Mouse (Mus musculus) CH12.LX (cell line): ENCODE results near the gene Hps4. TPM values are rescaled to one million over a fixed set of nuclear protein-coding genes. Genes with fewer than 3 reads are reported as not detected.

Source experiments
- DNase-seq: peaks from one replicate; pipeline ENCODE4 v3.0.0-alpha.2; 2013; ENCODE audit errors: extremely low read depth
- H3K27ac ChIP-seq: 2 replicates; pipeline ENCODE4 v1.5.1; 2012; ENCODE audit warnings: low read depth, mild to moderate bottlenecking, control low read depth, moderate library complexity; ENCODE audit not compliant: insufficient read depth
- H3K27me3 ChIP-seq: replicated peaks from 2 replicates; pipeline ENCODE3; 2012; ENCODE audit warnings: inconsistent platforms
- H3K36me3 ChIP-seq, 2 experiments: replicated peaks in 1 of 2; 2 replicates each; pipeline versions ENCODE3 to v1.6.1; 2012; ENCODE audit warnings: inconsistent platforms in 1 of 2, low read length in 1 of 2, mild to moderate bottlenecking in 1 of 2, mixed read lengths in 1 of 2, moderate library complexity in 1 of 2; ENCODE audit not compliant: control insufficient read depth in 1 of 2, insufficient read depth in 1 of 2
- H3K4me1 ChIP-seq, 2 experiments: 2 replicates each; pipeline ENCODE4 v1.6.1; 2012; ENCODE audit warnings: inconsistent platforms in 1 of 2, moderate library complexity in 1 of 2; ENCODE audit not compliant: insufficient read depth in 2 of 2, control insufficient read depth in 1 of 2
- H3K4me2 ChIP-seq: 2 replicates; pipeline ENCODE4 v1.6.1; 2012; ENCODE audit warnings: low read depth, mild to moderate bottlenecking, control low read depth; ENCODE audit not compliant: poor library complexity, insufficient read depth, severe bottlenecking
- H3K4me3 ChIP-seq, 3 experiments: fragments of 150-350 bp in 1 of 3; sonication (generic) in 1 of 3; replicated peaks in 1 of 3; 2 replicates each; pipeline versions ENCODE3 to v1.5.1; 2011 to 2012; ENCODE audit warnings: low read depth in 2 of 3, low read length in 2 of 3, mild to moderate bottlenecking in 2 of 3, moderate library complexity in 2 of 3, control low read depth in 1 of 3, improper control_type of control experiment in 1 of 3, inconsistent platforms in 1 of 3, mixed read lengths in 1 of 3; ENCODE audit not compliant: poor library complexity in 1 of 3
- H3K79me2 ChIP-seq: replicated peaks from 2 replicates; pipeline ENCODE4 v1.6.1; 2012; ENCODE audit warnings: mild to moderate bottlenecking, moderate library complexity; ENCODE audit not compliant: control insufficient read depth, poor library complexity, insufficient read depth, severe bottlenecking; ENCODE audit errors: extremely low read depth
- H3K9ac ChIP-seq: 2 replicates; pipeline ENCODE4 v1.6.1; 2012; ENCODE audit warnings: low read depth, mild to moderate bottlenecking, control low read depth, moderate library complexity; ENCODE audit not compliant: insufficient read depth
- H3K9me3 ChIP-seq: replicated peaks from 2 replicates; pipeline ENCODE3; 2012; ENCODE audit warnings: low read length, inconsistent platforms, mixed read lengths
- CHD1 ChIP-seq: IDR thresholded peaks from 2 replicates; pipeline ENCODE4 v1.6.1; 2012; ENCODE audit warnings: low read depth, low read length, improper control_type of control experiment, inconsistent platforms
- ELF1 ChIP-seq: IDR thresholded peaks from 2 replicates; pipeline ENCODE4 v1.6.1; 2014; ENCODE audit warnings: low read depth, mild to moderate bottlenecking, inconsistent platforms, low read length, improper control_type of control experiment
- ETS1 ChIP-seq: conservative IDR thresholded peaks from 2 replicates; pipeline ENCODE4 v1.6.1; 2012; ENCODE audit warnings: low read depth, mild to moderate bottlenecking, inconsistent platforms, low read length, improper control_type of control experiment, moderate library complexity
- HCFC1 ChIP-seq: IDR thresholded peaks from 2 replicates; pipeline ENCODE4 v1.6.1; 2012; ENCODE audit warnings: low read depth, mild to moderate bottlenecking, inconsistent platforms, low read length, improper control_type of control experiment
- JUND ChIP-seq: conservative IDR thresholded peaks from 2 replicates; pipeline ENCODE4 v1.6.1; 2011; ENCODE audit warnings: low read depth, low read length, improper control_type of control experiment
- KAT2A ChIP-seq: IDR thresholded peaks from 2 replicates; pipeline ENCODE4 v1.6.1; 2012; ENCODE audit warnings: low read length, improper control_type of control experiment, inconsistent platforms; ENCODE audit not compliant: insufficient replicate concordance
- MAFK ChIP-seq: IDR thresholded peaks from 2 replicates; pipeline ENCODE4 v1.6.1; 2011; ENCODE audit warnings: low read length, improper control_type of control experiment; ENCODE audit not compliant: insufficient replicate concordance
- MEF2A ChIP-seq: IDR thresholded peaks from 2 replicates; pipeline ENCODE4 v1.6.1; 2014; ENCODE audit warnings: low read depth, mild to moderate bottlenecking, inconsistent platforms, low read length, improper control_type of control experiment, borderline replicate concordance
- MXI1 ChIP-seq: IDR thresholded peaks from 2 replicates; pipeline ENCODE4 v1.6.1; 2011; ENCODE audit warnings: mild to moderate bottlenecking, low read depth, low read length, improper control_type of control experiment
- NRF1 ChIP-seq: IDR thresholded peaks from 2 replicates; pipeline ENCODE4 v1.6.1; 2014; ENCODE audit warnings: low read depth, mild to moderate bottlenecking, inconsistent platforms, low read length, improper control_type of control experiment, moderate library complexity
- POLR2A ChIP-seq: IDR thresholded peaks from 2 replicates; pipeline ENCODE4 v1.6.1; 2011; ENCODE audit warnings: low read depth, mild to moderate bottlenecking, improper control_type of control experiment, low read length
- POLR2AphosphoS2 ChIP-seq: IDR thresholded peaks from 2 replicates; pipeline ENCODE4 v1.6.1; 2011; ENCODE audit warnings: low read depth, low read length, improper control_type of control experiment
- TBP ChIP-seq: conservative IDR thresholded peaks from 2 replicates; pipeline ENCODE4 v1.6.1; 2011; ENCODE audit warnings: low read depth, low read length, improper control_type of control experiment
- TCF12 ChIP-seq: IDR thresholded peaks from 2 replicates; pipeline ENCODE4 v1.6.1; 2014; ENCODE audit warnings: low read depth, mild to moderate bottlenecking, inconsistent platforms, low read length, improper control_type of control experiment
- ZC3H11A ChIP-seq: IDR thresholded peaks from 2 replicates; pipeline ENCODE4 v1.6.1; 2012; ENCODE audit warnings: low read depth, mild to moderate bottlenecking, inconsistent platforms, low read length, improper control_type of control experiment
- ZKSCAN1 ChIP-seq: IDR thresholded peaks from 2 replicates; pipeline ENCODE4 v1.6.1; 2012; ENCODE audit warnings: low read depth, inconsistent platforms, low read length, improper control_type of control experiment, borderline replicate concordance
- ZNF384 ChIP-seq: IDR thresholded peaks from 2 replicates; pipeline ENCODE4 v1.6.1; 2012; ENCODE audit warnings: low read depth, low read length, improper control_type of control experiment, inconsistent platforms
- dilution Hi-C: fragments of 300-500 bp; cut with MboI; formaldehyde crosslinking; loops from 2 replicates; pipeline ENCODE4 v1.14.3; 2020; ENCODE audit warnings: low sequenced_read_pairs; ENCODE audit not compliant: extremely low pct_unique_long_range_greater_than_20kb, extremely low pct_ligation_motif_present
- in situ Hi-C: fragments of 300-500 bp; cut with MboI; formaldehyde crosslinking; loops from 3 replicates; pipeline ENCODE4 v1.14.3; 2019; ENCODE audit warnings: low sequenced_read_pairs, low pct_ligation_motif_present, low pct_unique_long_range_greater_than_20kb, mixed read lengths
- polyA plus RNA-seq: library from polyadenylated mRNA; unstranded; fragments of >175 nt; gene quantifications from 2 replicates; pipeline ENCODE4 v1.2.1, GENCODE M21; 2012; ENCODE audit warnings: low read depth; ENCODE audit not compliant: insufficient read length
- total RNA-seq, 2 experiments: library from RNA; depleted of rRNA; stranded (reverse); fragments of 300-350 nt in 1 of 2; fragments of >200 nt in 1 of 2; gene quantifications; 2 replicates each; pipeline ENCODE4 v1.2.3; 2012 to 2014

The Hps4 gene
- total and polyA plus RNA-seq, 3 experiments: 10.0 to 23.0 (median 18.3) TPM

- Histone ChIP-seq H3K79me2 (no peaks in the 10 kb centered on the region), H3K4me3 (no peak overlapping the region), H3K4me2 (no peak overlapping the region), H3K27me3 (no peaks in the 10 kb centered on the region), H3K27ac (no peak overlapping the region), H3K9ac (no peak overlapping the region), H3K4me1 (no peaks in the 10 kb centered on the region), H3K36me3 (peaks cover 36 to 78% of the 10 kb centered on the region in 2 experiments), H3K9me3 (peaks cover 3% of the 10 kb centered on the region)
- in situ Hi-C loops (no loop called here), dilution Hi-C loops (no loop called here)
- TF ChIP-seq MEF2A (no peak), POLR2A (no peak), TCF12 (no peak), ELF1 (no peak), ZKSCAN1 (no peak), CHD1 (no peak), JUND (no peak), MXI1 (no peak), MAFK (no peak), ZC3H11A (no peak), ZNF384 (no peak)
- DNase-seq: no peak
Measured at GRCm38 (mm10) chr5:112360077-112360476, 17.2 kb downstream of the Hps4 start.

GRCm38 (mm10) chr5:112364184-112364797, 21.4 kb downstream of the Hps4 start:
- H3K4me2 ChIP-seq: no peak overlapping the region
- TF ChIP-seq KAT2A (no peak), NRF1 (no peak), MXI1 (no peak), JUND (no peak), TBP (no peak), POLR2AphosphoS2 (no peak), ZNF384 (no peak), HCFC1 (no peak), CHD1 (no peak), ETS1 (no peak)
- H3K9ac ChIP-seq: no peak overlapping the region
- DNase-seq: no peak
- H3K36me3 ChIP-seq: peaks cover 53 to 72% of the 10 kb centered on the region in 2 experiments
- no peak overlapping the region for H3K27ac ChIP-seq
- in situ Hi-C loops (no loop called here), dilution Hi-C loops (no loop called here)
- no peak overlapping the region for H3K4me3 ChIP-seq
- peaks cover 3% of the 10 kb centered on the region for H3K9me3 ChIP-seq
- H3K27me3 ChIP-seq: no peaks in the 10 kb centered on the region
- no peaks in the 10 kb centered on the region for H3K79me2 ChIP-seq
- no peaks in the 10 kb centered on the region for H3K4me1 ChIP-seq
